27 mouse cellular contexts compared by ENCODE assay signal in genomic region chr15:83107814-83108213, GRCm38 (mm10). TPM values are rescaled to one million over a fixed set of nuclear protein-coding genes. Genes with fewer than 3 reads are reported as not detected.
DNase-seq lines count a peak whose midpoint lies in the region; ATAC-seq and TF ChIP-seq lines count a peak whose summit lies in the region.
"Had no signal": no experiment of that assay in that cellular context is flagged by ENCODE, and none has a peak within 500 bp of the region (broad histone marks: within the 10 kb centered on the region; RNA-seq: fewer than 3 reads in every experiment).

No protein-coding gene starts in this region.

- no peak for TF ChIP-seq POLR2A in testis, adult 2 months (IDR thresholded peaks at IDR 0.05; ENCODE audit: control insufficient read depth, low read depth, low read length)

- H3K4me1 ChIP-seq in hindbrain, embryonic 12.5 days = peaks cover 12% of the 10 kb centered on the region
- H3K4me1 ChIP-seq in hindbrain, embryonic 16.5 days (ENCODE audit: control insufficient read depth, insufficient read depth, low read depth, low read length) = no peaks in the 10 kb centered on the region
- H3K4me1 ChIP-seq in midbrain, embryonic 12.5 days = peaks cover 15% of the 10 kb centered on the region
- H3K4me1 ChIP-seq in midbrain, embryonic 14.5 days (ENCODE audit: control insufficient read depth, insufficient read depth, low read length) = peaks cover 3% of the 10 kb centered on the region; the same call in 1 of the 2 replicates
- 0 out of 2 replicates have a peak, but pooled peaks cover 2% of the 10 kb centered on the region for H3K4me1 ChIP-seq in testis, adult 2 months (ENCODE audit: control insufficient read depth, insufficient read depth, low read length)

- 27% methylated on average over 6 of the region's 6 CpGs for WGBS in hindbrain, embryonic 12.5 days
- WGBS in hindbrain, embryonic 16.5 days = 35% methylated on average over 6 of the region's 6 CpGs
- 27% methylated on average over 6 of the region's 6 CpGs for WGBS in midbrain, embryonic 12.5 days
- 16% methylated on average over 6 of the region's 6 CpGs for WGBS in midbrain, embryonic 14.5 days

- H3K4me2 ChIP-seq in hindbrain, embryonic 12.5 days (replicated peaks) = no peak overlapping the region
- H3K4me2 ChIP-seq in hindbrain, embryonic 16.5 days (ENCODE audit: low read length) = no peak overlapping the region
- no peak overlapping the region for H3K4me2 ChIP-seq in midbrain, embryonic 12.5 days (replicated peaks)
- H3K4me2 ChIP-seq in midbrain, embryonic 14.5 days (ENCODE audit: low read length) = no peak overlapping the region
- H3K4me2 ChIP-seq: embryonic facial prominence, embryonic 13.5 days; heart, embryonic 11.5 days; hindbrain, embryonic 15.5 days; intestine, embryonic 15.5 days had no signal

- H3K9me3 ChIP-seq in hindbrain, embryonic 12.5 days (replicated peaks) = no peaks in the 10 kb centered on the region
- no peaks in the 10 kb centered on the region for H3K9me3 ChIP-seq in hindbrain, embryonic 16.5 days (ENCODE audit: control insufficient read depth, low read length)
- no peaks in the 10 kb centered on the region for H3K9me3 ChIP-seq in midbrain, embryonic 12.5 days
- no peaks in the 10 kb centered on the region for H3K9me3 ChIP-seq in midbrain, embryonic 14.5 days (ENCODE audit: control insufficient read depth, low read length)
- H3K9me3 ChIP-seq: embryonic facial prominence, embryonic 13.5 days; G1E; hindbrain, embryonic 15.5 days; intestine, embryonic 15.5 days had no signal

- H3K27me3 ChIP-seq in hindbrain, embryonic 12.5 days = peaks cover 2% of the 10 kb centered on the region; the same call in 1 of the 2 replicates
- no peaks in the 10 kb centered on the region for H3K27me3 ChIP-seq in hindbrain, embryonic 16.5 days (replicated peaks; ENCODE audit: control insufficient read depth, insufficient read depth, low read length)
- peaks cover 2% of the 10 kb centered on the region; the same call in 1 of the 2 replicates for H3K27me3 ChIP-seq in midbrain, embryonic 12.5 days
- H3K27me3 ChIP-seq in midbrain, embryonic 14.5 days (ENCODE audit: control insufficient read depth, insufficient read depth, low read length) = no peaks in the 10 kb centered on the region
- no peaks in the 10 kb centered on the region for H3K27me3 ChIP-seq in testis, adult 2 months (ENCODE audit: control insufficient read depth, insufficient read depth, low read length)
- H3K27me3 ChIP-seq: CH12.LX; embryonic facial prominence, embryonic 13.5 days; hindbrain, embryonic 15.5 days; intestine, embryonic 15.5 days; Patski had no signal

- ATAC-seq in hindbrain, embryonic 12.5 days (ENCODE audit: low FRiP score) = peak; percentile 35; the same call in 1 of the 2 replicates
- ATAC-seq in hindbrain, embryonic 16.5 days = no peak
- 0 out of 2 replicates have a peak, but pooled peaks have one; percentile 52 for ATAC-seq in midbrain, embryonic 12.5 days (ENCODE audit: low FRiP score, low read depth)
- ATAC-seq in midbrain, embryonic 14.5 days (ENCODE audit: low FRiP score, low TSS enrichment) = no peak
- ATAC-seq: forebrain, embryonic 14.5 days; forebrain, postnatal 0 days; intestine, embryonic 15.5 days; Patski had no signal

- H3K4me3 ChIP-seq in hindbrain, embryonic 12.5 days = no peak overlapping the region
- no peak overlapping the region for H3K4me3 ChIP-seq in hindbrain, embryonic 16.5 days (ENCODE audit: low read length)
- no peak overlapping the region for H3K4me3 ChIP-seq in midbrain, embryonic 12.5 days
- no peak overlapping the region for H3K4me3 ChIP-seq in midbrain, embryonic 14.5 days (replicated peaks; ENCODE audit: low read depth, low read length)
- H3K4me3 ChIP-seq in testis, adult 2 months (ENCODE audit: control insufficient read depth, low read depth, low read length) = peak overlapping the region; percentile 77
- H3K4me3 ChIP-seq: embryonic facial prominence, embryonic 13.5 days; erythroblast, embryonic 14.5 days; gastrocnemius, adult 2 months; hindbrain, embryonic 15.5 days; intestine, embryonic 15.5 days had no signal

- H3K9ac ChIP-seq in hindbrain, embryonic 12.5 days = 0 out of 2 replicates have a peak overlapping the region, but pooled peaks have one; percentile 27
- no peak overlapping the region for H3K9ac ChIP-seq in hindbrain, embryonic 16.5 days (ENCODE audit: low read depth, low read length)
- H3K9ac ChIP-seq in midbrain, embryonic 12.5 days (replicated peaks) = no peak overlapping the region
- H3K9ac ChIP-seq in midbrain, embryonic 14.5 days (replicated peaks; ENCODE audit: low read length) = no peak overlapping the region
- H3K9ac ChIP-seq: embryonic facial prominence, embryonic 13.5 days; forebrain, postnatal 0 days; hindbrain, embryonic 15.5 days; intestine, embryonic 15.5 days had no signal

- no peak for TF ChIP-seq CTCF in testis, adult 2 months (IDR thresholded peaks at IDR 0.05; ENCODE audit: control insufficient read depth, insufficient read depth, insufficient replicate concordance, low read depth, low read length)

- no peak overlapping the region for H3K27ac ChIP-seq in hindbrain, embryonic 12.5 days
- no peak overlapping the region for H3K27ac ChIP-seq in hindbrain, embryonic 16.5 days (ENCODE audit: low read depth, low read length)
- H3K27ac ChIP-seq in midbrain, embryonic 12.5 days (replicated peaks) = no peak overlapping the region
- H3K27ac ChIP-seq in midbrain, embryonic 14.5 days (replicated peaks; ENCODE audit: low read depth, low read length) = no peak overlapping the region
- H3K27ac ChIP-seq in testis, adult 2 months (ENCODE audit: control insufficient read depth, insufficient read depth, low read depth, low read length) = no peak overlapping the region
- H3K27ac ChIP-seq: embryonic facial prominence, embryonic 13.5 days; gastrocnemius, adult 2 months; hindbrain, embryonic 15.5 days; intestine, embryonic 15.5 days had no signal

- DNase-seq in embryo, embryonic 10.5 days (ENCODE audit: low spot score) = peak; percentile 51
- no peak for DNase-seq in embryo, embryonic 9.5 days (ENCODE audit: extremely low spot score)
- DNase-seq in midbrain, embryonic 14.5 days = no peak
- no peak for DNase-seq in testis, postnatal 14 days (ENCODE audit: low spot score)
- DNase-seq: adrenal gland, postnatal 10 days; adrenal gland, postnatal 36 days; B cell, adult 2 months; cerebellum, adult 18-20 months; cerebellum, adult 9-10 months; cerebellum, postnatal 14 days; forebrain, postnatal 0 days; gastrocnemius, adult 2 months; gastrocnemius, postnatal 14 days; heart, adult 11 months had no signal

- no peaks in the 10 kb centered on the region for H3K36me3 ChIP-seq in hindbrain, embryonic 12.5 days
- H3K36me3 ChIP-seq in hindbrain, embryonic 16.5 days (ENCODE audit: control insufficient read depth, insufficient read depth, low read length) = no peaks in the 10 kb centered on the region
- H3K36me3 ChIP-seq in midbrain, embryonic 12.5 days = no peaks in the 10 kb centered on the region
- no peaks in the 10 kb centered on the region for H3K36me3 ChIP-seq in midbrain, embryonic 14.5 days (ENCODE audit: control insufficient read depth, insufficient read depth, low read length)
- no peaks in the 10 kb centered on the region for H3K36me3 ChIP-seq in testis, adult 2 months (ENCODE audit: control insufficient read depth, insufficient read depth, low read length)
- H3K36me3 ChIP-seq: hindbrain, embryonic 15.5 days; intestine, embryonic 15.5 days had no signal

RNA-seq across cellular contexts. Expression of gene Rrp7a, which starts 14.8 kb away (rescaled TPM):
- 64.5 and 74.1 TPM in 2 replicates for polyA plus RNA-seq in hindbrain, embryonic 12.5 days (2016; fragmentation: Nextera tagmentation; extraction: Ambion mirVana)
- 78.2 and 93.9 TPM in 2 replicates for polyA plus RNA-seq in hindbrain, embryonic 16.5 days (2015; fragmentation: Nextera tagmentation; extraction: Ambion mirVana)
- 64.6 and 73.9 TPM in 2 replicates for polyA plus RNA-seq in midbrain, embryonic 12.5 days (2016; fragmentation: Nextera tagmentation; extraction: Ambion mirVana)
- polyA plus RNA-seq in midbrain, embryonic 14.5 days (2014; fragmentation: Nextera tagmentation; extraction: Ambion mirVana) = 57.0 and 62.3 TPM in 2 replicates
- 109 and 137 TPM in 2 replicates for polyA plus RNA-seq in testis, adult 2 months (2012; rRNA removed)

RNA-seq across cellular contexts. Expression of gene Serhl, which starts 18.5 kb away (rescaled TPM):
- polyA plus RNA-seq in hindbrain, embryonic 12.5 days (2016; fragmentation: Nextera tagmentation; extraction: Ambion mirVana) = 44.3 and 46.1 TPM in 2 replicates
- 34.2 and 36.4 TPM in 2 replicates for polyA plus RNA-seq in hindbrain, embryonic 16.5 days (2015; fragmentation: Nextera tagmentation; extraction: Ambion mirVana)
- 42.6 and 43.0 TPM in 2 replicates for polyA plus RNA-seq in midbrain, embryonic 12.5 days (2016; fragmentation: Nextera tagmentation; extraction: Ambion mirVana)
- 23.1 and 24.7 TPM in 2 replicates for polyA plus RNA-seq in midbrain, embryonic 14.5 days (2014; fragmentation: Nextera tagmentation; extraction: Ambion mirVana)
- 34.3 and 37.5 TPM in 2 replicates for polyA plus RNA-seq in testis, adult 2 months (2012; rRNA removed)

RNA-seq across cellular contexts. Expression of gene Poldip3, which starts 41.4 kb away (rescaled TPM):
- polyA plus RNA-seq in hindbrain, embryonic 12.5 days (2016; fragmentation: Nextera tagmentation; extraction: Ambion mirVana) = 163 and 168 TPM in 2 replicates
- polyA plus RNA-seq in hindbrain, embryonic 16.5 days (2015; fragmentation: Nextera tagmentation; extraction: Ambion mirVana) = 122 and 134 TPM in 2 replicates
- polyA plus RNA-seq in midbrain, embryonic 12.5 days (2016; fragmentation: Nextera tagmentation; extraction: Ambion mirVana) = 183 and 185 TPM in 2 replicates
- 148 and 174 TPM in 2 replicates for polyA plus RNA-seq in midbrain, embryonic 14.5 days (2014; fragmentation: Nextera tagmentation; extraction: Ambion mirVana)
- 45.2 TPM in 2 replicates for polyA plus RNA-seq in testis, adult 2 months (2012; rRNA removed)

Comparison
In these comparisons a context has a peak if more than half of its experiments do, and no peak if none do; other contexts are left out.
1. ATAC-seq: peak in hindbrain, embryonic 12.5 days (single experiment) and midbrain, embryonic 12.5 days (single experiment); none in hindbrain, embryonic 16.5 days (single experiment) and midbrain, embryonic 14.5 days (single experiment).